Mouse (Mus musculus): ENCODE measurements around the gene Gm11639.
A peak's percentile ranks its signal among the peaks of the same experiment; 100 is the strongest.

The Gm11639 gene

DNA sequence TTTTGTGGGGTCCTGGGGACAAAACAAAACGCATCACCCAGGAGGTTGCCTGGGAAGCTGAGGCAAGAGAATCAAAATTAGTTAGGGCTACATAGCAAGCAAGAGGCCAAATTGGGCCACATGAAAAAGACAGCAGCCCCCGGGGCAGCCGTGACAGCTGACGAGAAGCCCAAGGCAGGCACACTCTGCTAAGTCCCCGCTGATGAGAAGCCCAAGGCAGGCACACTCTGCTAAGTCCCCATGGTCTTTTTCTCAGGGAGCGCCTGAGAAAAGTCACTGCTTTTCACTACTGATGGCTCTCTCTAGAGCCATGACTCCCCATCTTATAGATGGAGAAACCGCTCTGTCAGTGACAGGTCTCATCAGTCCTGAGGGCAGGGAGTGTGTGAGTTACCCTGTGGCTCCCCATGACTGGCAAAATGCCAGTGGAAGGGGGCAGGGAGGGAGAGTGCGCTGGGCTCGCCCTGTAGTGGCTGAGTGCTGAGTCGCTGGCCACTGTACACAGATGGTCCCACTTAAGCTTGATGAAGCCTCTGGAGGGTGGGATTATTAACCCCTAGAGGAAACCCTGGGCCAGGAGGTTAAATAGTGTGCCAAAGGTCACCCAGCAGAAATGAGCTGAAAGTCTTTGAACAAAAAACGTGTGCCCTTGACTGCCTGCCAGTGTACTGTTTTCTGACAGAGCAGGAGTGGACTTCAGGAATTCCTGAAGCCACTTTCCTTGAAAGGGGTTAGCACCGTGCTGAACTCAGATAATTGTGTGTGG, 467.7 kb downstream of the Gm11639 start:
- DNase-seq (ENCODE audit: low read depth): no peak

DNA sequence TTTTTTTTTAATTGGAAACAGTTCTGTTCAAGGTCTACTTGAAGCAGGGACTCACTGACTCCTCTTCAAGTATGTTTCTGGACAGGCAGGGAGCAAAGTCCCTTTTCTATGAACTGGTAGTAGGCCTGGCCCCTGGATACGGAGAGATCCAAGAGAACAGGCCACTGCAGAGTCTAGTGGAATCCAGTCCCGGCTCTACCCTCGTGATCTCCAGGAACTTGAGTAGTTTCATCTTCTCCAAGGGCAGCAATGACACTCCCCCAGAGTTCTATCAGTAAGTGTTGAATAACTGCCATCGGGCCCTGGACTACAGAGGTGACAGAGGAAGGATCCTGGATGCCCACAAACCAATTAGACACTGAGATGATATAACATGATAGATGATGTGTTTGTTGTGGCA, 470.4 kb downstream of the Gm11639 start:
- DNase-seq (ENCODE audit: low read depth): no peak

DNA sequence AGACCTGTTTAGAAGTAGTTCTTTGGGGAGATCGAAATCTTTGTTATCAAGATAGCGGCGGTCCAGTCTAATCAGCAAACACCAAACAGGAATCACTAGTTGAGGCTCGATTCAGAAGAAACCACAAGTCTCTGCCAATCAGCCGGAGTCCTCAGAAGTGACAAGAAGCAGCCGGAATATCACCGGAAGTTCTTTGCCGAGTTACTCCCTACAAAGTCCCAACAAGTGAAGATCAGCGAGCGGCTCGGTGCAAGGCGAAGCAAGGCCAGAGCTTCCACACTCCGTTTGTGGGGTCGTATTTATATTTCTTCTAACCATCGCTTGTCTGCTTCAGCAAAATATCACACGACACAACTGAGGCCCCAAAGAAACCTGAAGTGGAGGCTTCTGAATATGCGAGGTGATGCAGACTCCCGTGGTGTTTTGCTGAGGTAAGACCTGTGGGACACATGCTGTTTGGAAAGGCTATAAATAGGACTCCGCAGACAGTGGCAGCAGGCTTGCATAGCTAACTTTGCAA, 471.3 kb downstream of the Gm11639 start:
- DNase-seq (ENCODE audit: low read depth): peak; percentile 14

DNA sequence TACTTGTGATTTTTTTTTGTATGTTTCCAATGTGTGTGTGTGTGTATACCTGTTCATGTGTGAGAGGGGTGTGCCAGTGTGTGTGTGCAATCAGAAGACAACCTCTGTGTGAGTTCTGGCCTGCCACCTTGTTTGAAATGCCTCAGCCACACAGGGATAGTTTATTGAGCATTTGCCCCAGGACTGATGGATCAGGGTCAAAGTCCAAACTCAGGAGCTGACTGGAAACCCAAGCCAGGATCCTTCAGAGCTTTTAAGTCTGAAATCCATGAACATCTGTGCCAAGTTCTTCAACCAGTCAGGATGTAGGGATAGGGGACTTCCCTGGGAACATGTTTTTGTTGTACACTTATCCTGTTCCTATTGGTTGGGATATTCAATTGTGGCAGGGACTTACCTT, 472.5 kb downstream of the Gm11639 start:
- no peak for DNase-seq (ENCODE audit: low read depth)

DNA sequence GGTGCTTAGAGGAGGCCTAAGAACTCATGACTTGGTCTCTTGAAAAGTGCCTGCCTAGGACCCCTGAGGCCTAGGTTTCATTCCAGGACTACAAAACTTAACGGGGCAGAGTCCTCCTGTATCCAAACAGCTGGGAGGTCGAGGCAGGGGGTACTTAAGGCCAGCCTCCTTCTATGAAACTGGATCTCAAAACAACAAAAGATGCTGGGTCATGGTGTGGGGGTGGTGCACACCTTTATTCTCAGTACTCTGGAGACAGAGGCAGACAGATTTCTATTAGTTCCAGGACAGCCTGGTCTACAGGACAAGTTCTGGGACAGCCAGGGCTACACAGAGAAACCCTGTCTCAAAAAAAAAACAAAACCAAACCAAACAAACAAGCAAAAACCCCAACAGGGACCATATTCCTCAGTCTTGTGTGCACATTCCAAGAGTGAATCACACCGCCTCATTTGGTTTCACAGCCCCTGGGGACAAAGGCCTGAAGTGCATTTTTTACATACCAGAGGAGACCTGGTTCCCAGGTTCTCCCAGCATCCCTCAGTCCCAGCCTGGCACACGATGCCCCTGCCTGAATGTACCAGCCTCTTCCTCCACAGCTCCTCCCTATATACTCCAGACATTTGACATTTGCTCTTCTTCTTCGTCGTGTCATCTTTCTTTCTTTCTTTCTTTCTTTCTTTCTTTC, 474.3 kb downstream of the Gm11639 start:
- no peak for DNase-seq (ENCODE audit: low read depth)

DNA sequence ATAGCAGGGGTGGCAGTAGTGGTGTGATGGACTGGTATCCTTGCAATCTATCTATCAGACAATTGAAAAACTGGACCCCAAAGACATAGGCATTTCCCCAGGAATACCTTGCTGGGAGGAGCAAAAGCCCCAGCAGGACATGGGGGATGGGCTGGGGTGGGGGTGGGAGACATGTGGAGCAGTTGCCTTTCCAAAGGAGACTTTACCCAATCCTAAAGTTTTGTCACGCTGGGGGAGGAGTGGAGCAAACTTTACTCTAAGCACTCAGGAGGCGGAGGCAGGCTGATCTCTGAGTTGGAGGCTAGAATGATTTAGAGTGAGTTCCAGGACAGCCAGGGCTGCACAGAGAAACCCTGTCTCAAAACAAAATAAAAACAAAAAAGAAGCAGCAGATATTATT, 475.9 kb downstream of the Gm11639 start:
- no peak for DNase-seq (ENCODE audit: low read depth)

DNA sequence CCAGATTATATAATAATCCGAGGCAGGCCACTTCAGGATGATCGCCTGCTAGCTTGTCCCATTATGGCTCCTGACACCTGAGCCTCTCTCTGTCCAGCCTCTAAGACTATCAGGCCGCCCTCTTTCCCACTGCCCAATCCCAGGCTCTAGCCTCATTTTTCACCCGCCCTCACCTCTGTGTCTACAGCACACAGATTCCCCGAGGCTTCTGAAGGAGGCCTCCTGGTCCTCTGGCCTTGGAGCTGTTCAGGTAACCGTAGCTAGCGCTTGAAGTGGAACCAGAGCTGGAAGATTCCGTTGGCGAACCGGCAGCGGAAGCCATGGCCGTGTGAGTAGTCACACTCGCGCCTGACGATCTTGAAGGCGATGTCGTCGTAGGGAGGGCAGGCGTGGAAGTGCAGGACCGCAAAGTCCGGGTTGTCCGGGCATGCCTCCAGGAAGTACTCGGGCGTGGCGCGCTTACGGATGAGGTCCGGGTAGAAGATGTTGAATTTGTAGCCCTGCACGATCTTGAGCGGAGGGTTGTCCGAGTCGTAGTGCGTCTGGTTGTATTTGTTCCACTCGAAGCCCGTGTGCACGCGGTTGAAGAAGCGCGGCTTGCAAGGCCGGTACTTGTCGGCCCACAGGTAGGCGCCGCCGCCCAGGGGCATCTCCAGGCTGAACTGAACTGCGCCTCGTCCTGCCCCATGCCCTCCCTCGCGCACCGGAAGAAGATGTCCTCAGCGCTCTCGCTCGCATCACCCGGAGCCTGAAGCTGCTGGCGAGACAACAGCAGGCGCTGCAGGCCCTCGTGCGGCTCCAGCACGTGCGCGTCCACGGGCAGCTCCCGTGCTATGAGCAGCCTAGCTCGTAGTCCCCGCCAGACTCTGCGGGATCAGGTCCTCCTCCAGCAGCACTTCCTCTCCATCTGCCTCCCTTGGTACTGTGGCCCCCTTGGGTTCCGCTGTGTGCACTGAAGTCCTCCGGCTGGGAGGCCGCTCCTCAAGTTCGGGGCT, 479.3 kb downstream of the Gm11639 start:
- no peak for DNase-seq (ENCODE audit: low read depth)

DNA sequence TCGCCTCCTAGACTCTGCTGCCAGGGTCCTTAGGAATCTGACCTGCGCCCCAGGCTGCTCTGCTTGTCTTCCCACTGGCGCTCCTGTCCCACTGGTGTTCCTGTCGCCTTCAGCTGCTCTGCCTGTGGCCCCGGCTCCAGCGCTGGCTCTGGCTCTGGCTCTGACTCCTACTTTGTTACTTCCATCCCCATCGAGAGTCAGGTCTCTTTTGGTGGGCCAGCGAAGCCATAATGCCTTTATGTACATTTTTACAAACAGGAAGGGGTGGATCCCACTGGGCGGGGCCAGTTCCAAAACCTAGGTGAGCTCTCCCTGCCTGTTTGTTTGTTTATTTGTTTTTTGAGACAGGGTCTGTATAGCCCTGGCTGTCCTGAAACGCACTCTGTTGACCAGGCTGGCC, 481.3 kb downstream of the Gm11639 start:
- no peak for DNase-seq (ENCODE audit: low read depth)

All from induced T-regulatory cell, adult 2 months (primary cell).